Mouse (Mus musculus) ovary, adult 10 weeks (tissue): ENCODE measurements around the gene Clasp2. TPM values are rescaled to one million over a fixed set of nuclear protein-coding genes. Genes with fewer than 3 reads are reported as not detected.

ENCODE experiments used
- polyA plus RNA-seq: library from polyadenylated mRNA; stranded (reverse); fragments of 350-450 nt; fragmentation: Illumina TruSeq; extraction: RNeasy Lipid Tissue Mini Kit (QIAGEN cat#74804); gene quantifications from one replicate; pipeline ENCODE4 v1.2.3, GENCODE M21; 2014

Clasp2 gene
- 110 TPM for polyA plus RNA-seq

DNA sequence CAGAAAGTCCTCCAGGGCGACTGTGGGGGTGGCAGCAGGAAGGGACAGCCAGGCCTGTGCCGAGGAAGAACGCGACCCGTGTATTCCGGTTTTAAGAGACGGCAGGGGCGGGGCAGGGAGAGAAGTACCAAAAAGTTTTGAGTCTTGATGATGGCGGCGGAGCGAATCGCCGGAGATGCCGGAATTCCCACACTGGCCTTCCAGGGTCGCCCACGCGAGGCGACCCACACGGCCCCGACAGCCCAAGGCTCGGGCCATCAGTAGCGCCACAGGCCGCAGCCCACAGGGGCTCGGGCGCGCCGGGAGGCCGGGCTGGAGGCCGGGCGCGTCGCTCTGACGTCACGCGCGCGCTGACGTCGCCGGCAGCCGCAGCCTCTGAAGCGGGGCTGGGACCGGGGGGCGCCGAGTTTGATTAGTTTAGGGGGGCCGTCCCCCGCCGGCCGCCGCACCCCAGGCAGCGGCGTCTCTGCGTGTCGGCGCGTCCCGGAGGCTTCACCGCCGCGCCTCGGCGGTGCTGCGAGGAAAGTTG, at the start of gene Clasp2:
Gene Clasp2, plus strand, starts transcription at position 366 of the 529 bp plus-strand sequence.

DNA sequence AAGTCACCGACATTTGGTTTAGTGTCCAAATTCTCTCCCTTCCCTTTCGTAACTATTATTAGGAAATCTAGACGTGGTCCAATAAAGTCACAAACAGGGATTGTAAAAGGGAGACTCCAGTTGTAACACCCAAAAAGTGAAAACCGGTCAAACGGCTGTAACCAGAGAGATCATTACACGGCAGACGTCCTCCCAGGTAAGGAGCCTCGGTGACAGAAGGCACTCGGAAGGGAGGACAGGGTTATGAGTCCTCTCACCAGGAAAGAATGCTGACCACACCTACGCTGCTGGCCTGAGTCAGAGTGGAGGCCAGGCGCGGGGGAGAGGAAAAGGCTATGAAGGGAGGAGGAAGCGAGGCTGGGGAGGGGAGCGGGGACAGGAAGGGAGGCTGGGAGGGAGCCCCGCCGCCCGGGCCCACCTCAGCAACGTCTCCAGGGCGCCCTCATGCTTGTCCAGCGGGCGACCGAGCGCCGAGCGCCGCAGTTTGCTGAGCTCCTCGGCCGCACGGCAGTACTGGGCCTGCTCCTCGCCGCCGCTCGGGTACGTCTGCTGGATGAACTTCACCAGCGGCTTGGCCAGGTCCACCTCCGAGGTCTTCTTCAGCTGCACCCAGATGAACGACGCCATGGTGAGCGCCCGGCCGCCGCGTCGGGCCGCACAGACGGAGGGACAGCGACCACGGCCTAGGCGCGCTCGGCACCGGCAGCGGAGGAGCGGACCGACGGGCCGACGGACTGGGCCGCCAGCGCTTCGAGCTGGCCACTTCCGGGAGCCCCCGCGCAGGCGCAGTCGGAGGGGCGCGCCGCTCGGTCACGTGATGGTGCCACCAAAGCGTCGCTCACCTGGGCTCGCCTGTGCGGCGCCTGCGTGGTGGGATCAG, 33.6 kb upstream of the Clasp2 start, which contains the start of gene Pdcd6ip:
Gene Pdcd6ip, minus strand, starts transcription at position 779 of the 880 bp plus-strand sequence.

GRCm38 (mm10) chr9:113930534-113931374, 189.5 kb downstream of the Clasp2 start, which contains the start of gene Ubp1:
TSS of gene Ubp1 (plus strand) at chr9:113930934.

Other genes with a start within 250 kb of the Clasp2 start
- gene Pdcd6ip, start 33.2 kb upstream of the Clasp2 start, polyA plus RNA-seq, result 182 TPM
- 60.5 TPM for gene Ubp1, start 189.5 kb downstream of the Clasp2 start, polyA plus RNA-seq